Mouse (Mus musculus): ENCODE measurements at regions not wholly inside any gene's neighbourhood (a gene's known extent, or its start where the extent isn't known, plus 50 kb on each side); places are given as distances from the start of the nearest gene placed in this dataset.

GRCm38 (mm10) chr10:91244297-91244696 is 63.2 kb upstream of the Tmpo start:
- in situ Hi-C loops (cut with MboI; ENCODE audit: unreplicated experiment in 2 of 2), result no loop called here

GRCm38 (mm10) chr10:91242491-91243046 is 61.5 kb upstream of the Tmpo start:
- in situ Hi-C loops (cut with MboI; ENCODE audit: unreplicated experiment in 2 of 2), result no loop called here

- in situ Hi-C loops (cut with MboI; ENCODE audit: unreplicated experiment in 2 of 2), result no loop called here
These were observed 60.5 kb upstream of the Tmpo start for GRCm38 (mm10) chr10:91241611-91242005.

- in situ Hi-C loops (cut with MboI; ENCODE audit: unreplicated experiment in 2 of 2), result no loop called here
These were observed 59.9 kb upstream of the Tmpo start for GRCm38 (mm10) chr10:91240856-91241610.

- in situ Hi-C loops (cut with MboI; ENCODE audit: unreplicated experiment in 2 of 2), result no loop called here
These were observed 59.2 kb upstream of the Tmpo start for GRCm38 (mm10) chr10:91240320-91240719.

- in situ Hi-C loops (cut with MboI; ENCODE audit: unreplicated experiment in 2 of 2), result no loop called here
These were observed 55.7 kb upstream of the Tmpo start for GRCm38 (mm10) chr10:91236844-91237243.

- in situ Hi-C loops (cut with MboI; ENCODE audit: unreplicated experiment in 2 of 2), result no loop called here
These were observed 53.6 kb upstream of the Tmpo start for GRCm38 (mm10) chr10:91234709-91235108.
